Mouse (Mus musculus): ENCODE results near the gene Gp1bb.

Gp1bb gene

DNA sequence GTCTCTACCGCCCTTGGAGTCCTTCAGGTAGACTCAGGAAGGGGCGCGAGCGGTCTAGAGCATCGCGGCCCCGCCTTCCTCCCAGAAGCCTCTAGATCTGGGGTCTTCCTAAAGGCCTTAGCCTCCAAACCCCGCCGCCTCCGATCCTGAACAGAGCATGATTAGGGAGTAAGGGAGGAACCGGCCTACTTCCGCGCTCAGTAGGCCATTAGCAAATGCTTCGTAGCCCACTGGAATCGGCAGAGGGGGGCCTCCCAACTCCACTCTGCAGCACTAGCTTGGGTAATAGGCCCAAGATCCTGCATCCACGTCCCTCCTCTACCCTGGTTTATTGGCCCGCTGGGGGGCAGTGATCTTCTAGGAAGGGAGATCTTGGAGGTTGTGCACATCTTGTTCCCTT, at the start of gene Gp1bb:
Gp1bb (minus strand) TSS at position 385 of the 400 bp plus-strand sequence.
- in situ Hi-C loops (cut with MboI; ENCODE audit: unreplicated experiment in 2 of 2): loop anchor here (25.0 kb wide), 3 partner anchors 485 to 585 kb away; partner anchors contain the start of gene Rtn4r (in 1 of the 2)

DNA sequence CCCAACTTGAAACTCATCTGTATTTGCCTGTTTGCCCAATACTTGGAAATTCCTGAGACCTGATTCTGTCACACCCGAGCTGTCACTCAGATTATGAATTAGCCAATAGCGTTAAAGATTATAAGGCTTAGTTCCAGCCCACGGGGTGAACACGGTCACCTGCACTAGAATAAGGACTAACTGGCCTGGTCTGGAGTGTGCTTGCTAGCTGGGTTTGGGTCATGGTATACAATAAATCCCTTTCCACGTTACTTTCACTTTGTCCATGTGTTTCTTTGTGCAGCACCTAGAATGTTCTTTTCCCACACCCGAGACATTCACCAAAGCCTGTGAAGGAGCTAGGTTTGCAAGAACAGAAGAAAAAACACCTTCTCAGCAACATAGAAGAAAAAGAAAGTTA, 47.7 kb upstream of the Gp1bb start:
- in situ Hi-C loops (cut with MboI; ENCODE audit: unreplicated experiment in 2 of 2): no loop called here

GRCm38 (mm10) chr16:18658597-18658996, 36.4 kb upstream of the Gp1bb start:
- in situ Hi-C loops (cut with MboI; ENCODE audit: unreplicated experiment in 2 of 2): no loop called here

GRCm38 (mm10) chr16:18655372-18656098, 33.3 kb upstream of the Gp1bb start:
- in situ Hi-C loops (cut with MboI; ENCODE audit: unreplicated experiment in 2 of 2): no loop called here

- in situ Hi-C loops (cut with MboI; ENCODE audit: unreplicated experiment in 2 of 2): no loop called here
Observed at GRCm38 (mm10) chr16:18653290-18654160, 31.3 kb upstream of the Gp1bb start.

DNA sequence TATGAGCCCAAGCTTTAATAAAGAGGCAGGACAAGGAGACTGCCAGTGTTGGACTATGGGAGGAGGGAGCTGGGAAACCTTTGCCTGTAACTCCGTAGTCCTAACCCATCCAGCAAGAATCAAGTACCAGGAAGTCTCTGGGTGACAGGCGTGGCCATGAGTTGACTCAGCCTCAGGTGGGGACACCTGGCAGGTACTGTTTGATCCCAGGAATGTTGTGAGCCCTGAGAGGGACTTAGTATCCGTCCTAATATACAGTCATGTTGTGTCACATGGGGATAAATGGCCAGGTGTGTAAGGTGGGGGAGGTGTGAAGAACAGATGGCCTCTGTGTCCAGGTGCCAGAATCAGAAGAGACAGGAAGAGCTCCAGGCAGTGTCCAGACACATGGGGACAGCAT, 26.9 kb upstream of the Gp1bb start:
- in situ Hi-C loops (cut with MboI; ENCODE audit: unreplicated experiment in 2 of 2): no loop called here

DNA sequence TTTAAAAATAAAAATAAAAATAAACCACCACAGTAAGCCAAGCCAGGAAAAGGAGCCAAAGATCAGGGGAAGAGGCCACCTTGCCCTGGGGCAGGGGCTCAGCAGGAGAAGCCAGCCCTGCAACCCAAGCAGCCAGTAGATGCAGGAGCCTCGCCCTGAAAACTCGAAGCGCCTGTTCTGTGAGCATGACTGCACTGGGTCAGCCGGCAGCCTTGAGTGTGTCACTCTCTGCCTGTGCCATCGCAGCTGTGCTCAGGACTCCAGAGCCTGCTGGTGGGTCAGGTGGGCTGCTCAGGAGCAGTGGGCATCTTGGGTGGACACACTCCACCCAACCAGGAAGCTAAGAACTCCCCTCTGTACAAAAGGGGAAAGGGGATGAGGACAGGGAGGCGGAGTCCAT, 23.1 kb upstream of the Gp1bb start:
- in situ Hi-C loops (cut with MboI; ENCODE audit: unreplicated experiment in 2 of 2): no loop called here

- in situ Hi-C loops (cut with MboI; ENCODE audit: unreplicated experiment in 2 of 2): no loop called here
Observed at GRCm38 (mm10) chr16:18644485-18644884, 22.3 kb upstream of the Gp1bb start.

GRCm38 (mm10) chr16:18643406-18643998, 21.3 kb upstream of the Gp1bb start:
- in situ Hi-C loops (cut with MboI; ENCODE audit: unreplicated experiment in 2 of 2): no loop called here

GRCm38 (mm10) chr16:18642897-18643296, 20.7 kb upstream of the Gp1bb start:
- in situ Hi-C loops (cut with MboI; ENCODE audit: unreplicated experiment in 2 of 2): no loop called here

GRCm38 (mm10) chr16:18642291-18642690, 20.1 kb upstream of the Gp1bb start:
- in situ Hi-C loops (cut with MboI; ENCODE audit: unreplicated experiment in 2 of 2): no loop called here

- in situ Hi-C loops (cut with MboI; ENCODE audit: unreplicated experiment in 2 of 2): no loop called here
Observed at GRCm38 (mm10) chr16:18639382-18639929, 17.3 kb upstream of the Gp1bb start.

GRCm38 (mm10) chr16:18638396-18638795, 16.2 kb upstream of the Gp1bb start:
- in situ Hi-C loops (cut with MboI; ENCODE audit: unreplicated experiment in 2 of 2): no loop called here

GRCm38 (mm10) chr16:18636804-18637203, 14.6 kb upstream of the Gp1bb start:
- in situ Hi-C loops (cut with MboI; ENCODE audit: unreplicated experiment in 2 of 2): no loop called here

DNA sequence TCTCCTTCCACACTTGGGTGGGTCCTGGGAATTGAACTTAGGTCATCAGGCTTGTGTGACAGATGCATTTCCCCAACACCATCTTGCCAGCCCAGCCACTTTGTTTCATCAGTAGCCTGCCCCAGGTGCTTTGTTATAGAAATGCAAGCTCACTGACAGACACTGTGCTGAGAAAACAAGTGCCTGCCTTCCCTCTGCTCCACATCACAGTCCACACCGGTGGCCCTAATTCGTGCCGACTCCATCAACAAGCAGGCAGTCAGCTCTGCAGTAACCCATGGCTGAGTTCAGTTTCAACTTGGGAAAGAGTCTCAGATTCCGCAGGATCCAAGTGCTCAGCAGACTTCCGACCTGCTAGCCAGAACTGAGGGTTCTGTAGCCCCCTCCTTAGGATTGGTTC, 14.2 kb upstream of the Gp1bb start:
- in situ Hi-C loops (cut with MboI; ENCODE audit: unreplicated experiment in 2 of 2): no loop called here

DNA sequence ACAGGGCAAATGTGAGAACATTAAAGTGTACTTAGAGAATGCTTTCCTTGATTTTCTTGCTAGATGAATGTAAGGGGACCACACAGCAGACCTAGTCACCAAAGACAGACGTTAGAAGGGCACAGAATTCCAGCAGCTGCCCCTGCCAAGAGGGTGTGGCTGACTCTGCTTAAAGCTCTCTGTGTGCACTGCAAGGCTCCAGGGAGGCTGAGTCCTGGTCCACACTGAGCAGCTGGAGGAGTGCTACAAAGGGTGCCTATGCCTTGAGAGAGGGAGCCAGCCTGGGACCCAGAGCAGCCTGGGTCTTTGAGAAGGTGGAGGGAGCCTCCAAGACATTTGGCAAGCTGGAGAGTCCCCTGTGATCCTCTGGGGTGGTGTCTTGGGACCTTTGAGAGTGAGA, 11.1 kb upstream of the Gp1bb start:
- in situ Hi-C loops (cut with MboI; ENCODE audit: unreplicated experiment in 2 of 2): no loop called here

DNA sequence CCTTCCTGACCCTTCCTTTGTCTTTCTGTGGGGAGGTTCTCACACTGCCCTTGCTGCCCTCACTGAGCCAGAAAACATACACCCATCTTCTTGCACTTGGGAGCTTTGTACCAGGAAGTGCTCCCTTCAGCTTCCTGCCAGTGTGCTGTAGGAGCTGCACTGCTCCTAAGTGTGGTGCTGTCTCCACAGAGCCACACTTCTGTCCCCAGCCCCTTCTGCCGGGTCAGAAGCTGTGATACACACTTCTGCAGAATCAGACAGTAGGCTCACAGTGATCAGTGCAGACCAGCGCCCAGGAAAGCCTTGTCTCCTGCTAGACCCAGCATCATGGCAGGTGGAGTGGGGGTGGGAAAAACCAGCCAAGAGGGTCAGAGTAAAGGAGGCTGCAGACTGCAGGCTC, 10.6 kb upstream of the Gp1bb start:
- in situ Hi-C loops (cut with MboI; ENCODE audit: unreplicated experiment in 2 of 2): no loop called here

- in situ Hi-C loops (cut with MboI; ENCODE audit: unreplicated experiment in 2 of 2): no loop called here
Observed at GRCm38 (mm10) chr16:18632059-18632458, 9.9 kb upstream of the Gp1bb start.

DNA sequence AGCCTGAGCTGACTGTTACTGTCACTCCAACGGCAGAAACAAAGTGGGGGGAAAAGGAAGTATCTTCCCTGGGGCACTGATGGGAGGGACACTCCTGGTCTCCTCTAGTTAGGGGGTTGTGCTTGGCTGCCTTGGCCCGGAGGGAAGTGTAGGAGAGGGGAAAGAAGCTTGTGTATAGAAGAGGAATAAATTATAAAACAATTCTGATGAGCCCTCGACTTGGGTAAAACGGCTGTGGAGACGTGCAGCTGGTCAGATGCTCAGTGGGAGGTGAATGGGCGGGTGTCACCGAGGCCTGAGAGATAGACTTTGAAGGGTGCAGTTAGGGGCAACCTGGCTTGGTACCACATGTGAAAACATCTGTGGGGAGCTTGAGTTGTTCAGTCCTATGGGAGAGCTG, 8.9 kb upstream of the Gp1bb start:
- in situ Hi-C loops (cut with MboI; ENCODE audit: unreplicated experiment in 2 of 2): no loop called here

- in situ Hi-C loops (cut with MboI; ENCODE audit: unreplicated experiment in 2 of 2): no loop called here
Observed at GRCm38 (mm10) chr16:18630291-18630690, 8.1 kb upstream of the Gp1bb start.

Data from v-Abl transformed pro-B cells (cell line).